Mouse (Mus musculus): ENCODE results near the gene Arhgap27. TPM values are rescaled to one million over a fixed set of nuclear protein-coding genes. Genes with fewer than 3 reads are reported as not detected.
"Not testable (repeated sequence)": the region's sequence is repeated elsewhere in the genome, so short reads cannot be mapped to it uniquely, and the experiment has no call there.

Arhgap27 gene
- polyA plus RNA-seq, 1 experiment from 2014 or later = 6.7 TPM

DNA sequence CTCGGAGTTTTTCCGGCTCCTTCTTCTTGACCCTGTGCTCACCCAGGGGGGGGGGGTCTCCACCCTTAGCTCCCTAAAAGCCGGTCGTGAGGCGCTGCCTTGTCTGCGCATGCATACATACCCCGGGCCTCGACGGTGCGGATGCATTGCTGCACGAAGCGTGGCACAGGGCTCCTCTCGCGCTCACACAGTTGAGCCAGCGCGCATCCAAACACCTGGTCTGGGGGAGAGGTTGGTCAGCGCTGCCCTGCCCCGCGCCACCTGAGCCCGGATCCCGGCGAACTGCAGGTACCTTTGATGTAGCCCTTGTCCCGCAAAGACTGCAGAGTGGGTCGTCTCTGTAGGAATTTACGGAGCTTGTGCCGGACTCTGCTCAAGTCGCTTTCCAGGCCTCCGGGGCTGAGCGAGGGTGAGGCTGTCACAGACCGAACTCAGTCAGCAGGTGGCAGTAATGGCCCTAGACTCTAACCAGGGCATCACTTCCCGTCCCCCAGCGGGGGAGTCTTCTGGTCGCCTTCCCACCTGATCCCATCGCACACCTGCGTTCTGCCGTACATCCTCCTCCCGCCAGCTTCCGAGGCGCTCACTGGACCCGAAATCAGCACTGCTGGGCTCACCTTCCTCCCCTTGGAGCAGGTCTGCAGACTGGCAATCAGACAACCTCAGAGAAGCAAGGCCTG lies 29.6 kb downstream of the Arhgap27 start:
- peak; percentile 23 for ATAC-seq (ENCODE audit: insufficient number of reproducible peaks, low FRiP score)
- peak overlapping the region; percentile 34 for H3K4me3 ChIP-seq
- no peaks in the 10 kb centered on the region for H3K36me3 ChIP-seq
- WGBS = 28% methylated on average over 40 of the region's 40 CpGs
- peak overlapping the region; percentile 61 for H3K4me2 ChIP-seq
- H3K9me3 ChIP-seq (replicated peaks) = no peaks in the 10 kb centered on the region
- H3K27me3 ChIP-seq (replicated peaks) = peaks cover 48% of the 10 kb centered on the region
- H3K4me1 ChIP-seq (replicated peaks) = peaks cover 11% of the 10 kb centered on the region; the same call in 1 of the 2 replicates
- no peak overlapping the region for H3K9ac ChIP-seq
- H3K27ac ChIP-seq (ENCODE audit: poor library complexity, severe bottlenecking) = no peak overlapping the region

DNA sequence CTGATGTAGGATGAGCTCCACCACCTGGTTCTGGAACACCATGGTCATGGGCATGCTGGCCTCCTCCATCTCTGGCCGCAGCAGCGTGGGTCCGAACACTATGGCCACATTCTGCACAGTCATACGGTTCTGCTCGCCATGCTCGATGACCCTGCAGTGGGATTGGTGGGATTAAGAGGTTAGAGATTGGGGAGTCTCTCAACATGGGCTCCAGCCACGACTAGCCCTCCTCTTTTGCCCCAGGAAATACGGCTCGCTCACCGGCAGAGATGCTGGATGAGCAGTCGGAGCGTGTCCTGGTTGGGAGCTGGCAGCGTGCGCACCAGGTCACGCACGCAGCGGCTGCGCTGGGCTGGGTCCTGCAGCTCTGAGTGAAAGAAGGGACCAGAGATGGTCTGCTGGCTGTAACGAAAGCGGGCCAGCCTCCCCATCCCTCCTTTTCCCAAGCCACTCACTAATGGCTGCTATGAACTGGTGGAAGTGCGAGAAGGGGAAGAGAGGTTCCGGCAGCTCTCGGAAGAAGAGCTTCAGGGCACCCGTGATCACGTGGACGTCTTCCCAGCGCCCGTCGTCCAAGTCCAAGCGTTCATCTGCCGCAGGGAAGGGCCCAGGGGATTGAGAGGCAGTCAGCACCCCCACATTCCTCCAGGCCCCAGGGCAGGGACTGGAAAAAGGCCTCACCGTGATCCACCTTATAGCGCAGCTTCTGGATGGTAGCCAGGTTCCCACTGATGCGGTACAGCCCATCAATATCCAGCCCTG lies 30.4 kb downstream of the Arhgap27 start:
- Histone ChIP-seq H3K4me3 (peak overlapping the region; percentile 34), H3K9ac (peak overlapping the region; percentile 32; the same call in 1 of the 2 replicates), H3K36me3 (no peaks in the 10 kb centered on the region), H3K4me2 (peak overlapping the region; percentile 61), H3K4me1 (replicated peaks) (peaks cover 11% of the 10 kb centered on the region; the same call in 1 of the 2 replicates), H3K27ac (ENCODE audit: poor library complexity, severe bottlenecking) (no peak overlapping the region), H3K9me3 (replicated peaks) (no peaks in the 10 kb centered on the region), H3K27me3 (replicated peaks) (peaks cover 44% of the 10 kb centered on the region)
- WGBS = 30% methylated on average over 34 of the region's 34 CpGs
- no peak for ATAC-seq (ENCODE audit: insufficient number of reproducible peaks, low FRiP score)

GRCm38 (mm10) chr11:103332186-103332889 lies 31.2 kb downstream of the Arhgap27 start:
- H3K36me3 ChIP-seq = no peaks in the 10 kb centered on the region
- H3K4me2 ChIP-seq = peak overlapping the region; percentile 61
- H3K9me3 ChIP-seq (replicated peaks) = no peaks in the 10 kb centered on the region
- WGBS = 26% methylated on average over 18 of the region's 18 CpGs
- no peak overlapping the region for H3K27ac ChIP-seq (ENCODE audit: poor library complexity, severe bottlenecking)
- H3K4me1 ChIP-seq (replicated peaks) = peaks cover 11% of the 10 kb centered on the region; the same call in 1 of the 2 replicates
- peak overlapping the region; percentile 34 for H3K4me3 ChIP-seq
- 0 out of 2 replicates have a peak overlapping the region, but pooled peaks have one; percentile 32 for H3K9ac ChIP-seq
- peak; percentile 34; the same call in 1 of the 2 replicates for ATAC-seq (ENCODE audit: insufficient number of reproducible peaks, low FRiP score)
- H3K27me3 ChIP-seq (replicated peaks) = peaks cover 44% of the 10 kb centered on the region

- Histone ChIP-seq H3K27ac (ENCODE audit: poor library complexity, severe bottlenecking) (no peak overlapping the region), H3K4me2 (no peak overlapping the region), H3K36me3 (no peaks in the 10 kb centered on the region), H3K4me1 (replicated peaks) (peaks cover 11% of the 10 kb centered on the region; the same call in 1 of the 2 replicates), H3K27me3 (replicated peaks) (peaks cover 40% of the 10 kb centered on the region), H3K4me3 (no peak overlapping the region), H3K9ac (no peak overlapping the region), H3K9me3 (replicated peaks) (no peaks in the 10 kb centered on the region)
- 88% methylated on average over 10 of the region's 10 CpGs for WGBS
- ATAC-seq (ENCODE audit: insufficient number of reproducible peaks, low FRiP score) = no peak
Observed at GRCm38 (mm10) chr11:103331502-103332185, 31.8 kb downstream of the Arhgap27 start.

DNA sequence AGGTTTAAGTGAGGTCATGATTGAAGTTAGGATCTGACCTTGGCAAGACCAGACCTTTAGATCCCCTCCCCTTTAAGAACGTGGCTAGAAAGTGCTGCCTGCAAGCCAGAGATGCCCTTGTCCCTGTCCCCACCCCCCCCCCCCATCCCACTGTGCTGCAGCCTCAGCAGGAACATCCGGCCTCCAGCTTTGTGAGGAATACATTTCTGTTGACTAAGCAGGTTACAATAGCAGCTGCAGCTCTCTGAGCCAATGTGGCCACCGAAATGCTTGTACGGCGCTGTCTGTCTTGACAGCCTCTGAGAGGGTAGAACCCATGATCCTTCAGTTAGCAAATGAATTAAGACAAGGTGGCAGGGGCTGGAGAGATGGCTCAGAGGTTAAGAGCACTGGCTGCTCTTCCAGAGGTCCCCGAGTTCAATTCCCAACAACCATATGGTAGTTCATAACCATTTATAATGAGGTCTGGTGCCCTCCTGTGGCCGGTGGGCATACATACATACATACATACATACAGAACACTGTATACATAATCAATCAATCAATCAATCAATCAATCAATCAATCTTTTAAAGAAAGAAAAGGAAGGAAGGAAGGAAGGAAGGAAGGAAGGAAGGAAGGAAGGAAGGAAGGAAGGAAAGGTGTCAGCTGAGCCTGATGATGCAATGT lies 32.7 kb downstream of the Arhgap27 start:
- Histone ChIP-seq H3K27me3 (replicated peaks) (peaks cover 37% of the 10 kb centered on the region), H3K9me3 (replicated peaks) (no peaks in the 10 kb centered on the region; the same call in 1 of the 2 replicates), H3K9ac (no peak overlapping the region), H3K27ac (ENCODE audit: poor library complexity, severe bottlenecking) (no peak overlapping the region), H3K36me3 (no peaks in the 10 kb centered on the region), H3K4me2 (no peak overlapping the region), H3K4me1 (replicated peaks) (peaks cover 11% of the 10 kb centered on the region; the same call in 1 of the 2 replicates), H3K4me3 (no peak overlapping the region)
- 58% methylated on average over 7 of the region's 7 CpGs for WGBS
- ATAC-seq (ENCODE audit: insufficient number of reproducible peaks, low FRiP score) = no peak

GRCm38 (mm10) chr11:103326950-103327349 lies 36.5 kb downstream of the Arhgap27 start:
- no peak overlapping the region for H3K27ac ChIP-seq (ENCODE audit: poor library complexity, severe bottlenecking)
- no peaks in the 10 kb centered on the region for H3K4me1 ChIP-seq (replicated peaks)
- WGBS = 18% methylated on average over 5 of the region's 5 CpGs
- H3K9me3 ChIP-seq (replicated peaks) = no peaks in the 10 kb centered on the region; the same call in 1 of the 2 replicates
- no peak overlapping the region for H3K9ac ChIP-seq
- no peak overlapping the region for H3K4me2 ChIP-seq
- H3K27me3 ChIP-seq (replicated peaks) = peaks cover 19% of the 10 kb centered on the region
- ATAC-seq (ENCODE audit: insufficient number of reproducible peaks, low FRiP score) = no peak
- no peaks in the 10 kb centered on the region for H3K36me3 ChIP-seq
- H3K4me3 ChIP-seq = no peak overlapping the region

DNA sequence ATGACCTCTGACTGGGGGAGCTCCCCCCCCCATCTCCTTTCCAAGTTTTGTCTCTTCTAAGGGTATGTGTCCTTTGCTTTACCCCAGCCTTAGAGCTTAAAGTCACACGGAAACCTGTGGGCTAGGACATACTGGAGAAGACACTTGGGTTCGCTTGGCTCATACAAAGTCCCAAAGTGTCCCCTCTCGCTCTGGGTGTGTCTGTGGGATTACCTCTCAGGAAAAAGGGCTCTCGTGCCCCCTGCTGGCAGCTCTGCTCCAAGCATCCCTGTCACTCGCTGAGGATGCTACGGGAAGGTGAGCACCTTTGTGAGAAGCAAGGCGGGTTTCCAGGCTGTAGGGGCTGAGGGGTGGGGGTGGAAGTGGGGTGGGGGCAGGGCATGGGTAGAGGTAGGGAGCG lies 38.3 kb downstream of the Arhgap27 start:
- H3K27me3 ChIP-seq (replicated peaks) = peaks cover 16% of the 10 kb centered on the region
- no peak overlapping the region for H3K9ac ChIP-seq
- no peak for ATAC-seq (ENCODE audit: insufficient number of reproducible peaks, low FRiP score)
- peaks cover 3% of the 10 kb centered on the region; the same call in 1 of the 2 replicates for H3K4me1 ChIP-seq (replicated peaks)
- H3K27ac ChIP-seq (ENCODE audit: poor library complexity, severe bottlenecking) = no peak overlapping the region
- 13% methylated on average over 8 of the region's 8 CpGs for WGBS
- H3K4me3 ChIP-seq = no peak overlapping the region
- no peaks in the 10 kb centered on the region; the same call in 1 of the 2 replicates for H3K9me3 ChIP-seq (replicated peaks)
- H3K36me3 ChIP-seq = no peaks in the 10 kb centered on the region
- no peak overlapping the region for H3K4me2 ChIP-seq

- Histone ChIP-seq H3K4me1 (replicated peaks) (peaks cover 3% of the 10 kb centered on the region; the same call in 1 of the 2 replicates), H3K27me3 (replicated peaks) (peaks cover 16% of the 10 kb centered on the region), H3K36me3 (no peaks in the 10 kb centered on the region), H3K9me3 (replicated peaks) (no peaks in the 10 kb centered on the region; the same call in 1 of the 2 replicates), H3K4me2 (no peak overlapping the region), H3K9ac (no peak overlapping the region), H3K27ac (ENCODE audit: poor library complexity, severe bottlenecking) (no peak overlapping the region), H3K4me3 (no peak overlapping the region)
- WGBS = 66% methylated on average over 13 of the region's 13 CpGs
- ATAC-seq (ENCODE audit: insufficient number of reproducible peaks, low FRiP score) = no peak
Observed at GRCm38 (mm10) chr11:103324723-103325122, 38.8 kb downstream of the Arhgap27 start.

DNA sequence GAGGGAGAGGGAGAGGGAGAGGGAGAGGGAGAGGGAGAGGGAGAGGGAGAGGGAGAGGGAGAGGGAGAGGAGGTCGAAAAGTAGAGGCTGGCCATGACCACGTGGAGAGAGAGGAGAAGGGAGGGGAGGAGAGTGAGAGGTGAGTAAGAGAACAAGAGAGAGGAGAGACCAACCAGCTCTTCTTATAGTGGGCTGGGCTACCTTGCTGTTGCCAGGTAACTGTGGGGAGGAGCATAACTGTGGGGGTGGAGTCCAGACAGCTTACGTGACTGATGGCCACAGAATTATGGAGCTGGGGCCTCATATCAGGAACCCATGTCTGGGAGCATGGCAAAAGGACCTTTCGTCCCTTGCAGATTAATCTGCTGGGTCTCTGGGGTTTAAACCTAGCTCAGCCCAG lies 40.7 kb downstream of the Arhgap27 start:
- not testable (repeated sequence) for H3K36me3 ChIP-seq; ATAC-seq (ENCODE audit: insufficient number of reproducible peaks, low FRiP score); H3K4me1 ChIP-seq (replicated peaks); H3K4me3 ChIP-seq; H3K9me3 ChIP-seq (replicated peaks); H3K27ac ChIP-seq (ENCODE audit: poor library complexity, severe bottlenecking); H3K4me2 ChIP-seq; H3K9ac ChIP-seq
- H3K27me3 ChIP-seq (replicated peaks) = peaks cover 21% of the 10 kb centered on the region
- WGBS = 40% methylated on average over 4 of the region's 4 CpGs

- Histone ChIP-seq H3K27ac (ENCODE audit: poor library complexity, severe bottlenecking) (no peak overlapping the region), H3K9me3 (replicated peaks) (no peaks in the 10 kb centered on the region), H3K4me2 (no peak overlapping the region), H3K4me1 (replicated peaks) (peaks cover 3% of the 10 kb centered on the region; the same call in 1 of the 2 replicates), H3K36me3 (no peaks in the 10 kb centered on the region), H3K9ac (no peak overlapping the region), H3K27me3 (replicated peaks) (peaks cover 18% of the 10 kb centered on the region), H3K4me3 (no peak overlapping the region)
- WGBS = 51% methylated on average over 4 of the region's 4 CpGs
- no peak for ATAC-seq (ENCODE audit: insufficient number of reproducible peaks, low FRiP score)
Observed at GRCm38 (mm10) chr11:103320646-103321045, 42.8 kb downstream of the Arhgap27 start.
